Mouse (Mus musculus) MN1 (cell line): Measurements from ENCODE around the gene Usp15.
A peak's percentile ranks its signal among the peaks of the same experiment; 100 is the strongest.

ENCODE experiments used
- DNase-seq: peaks from one replicate; pipeline ENCODE4 v3.0.0-alpha.2; 2016; ENCODE audit warnings: low spot score

Usp15 gene

GRCm38 (mm10) chr10:123175771-123176170, 21.0 kb downstream of the Usp15 start:
- DNase-seq: peak; percentile 34

DNA sequence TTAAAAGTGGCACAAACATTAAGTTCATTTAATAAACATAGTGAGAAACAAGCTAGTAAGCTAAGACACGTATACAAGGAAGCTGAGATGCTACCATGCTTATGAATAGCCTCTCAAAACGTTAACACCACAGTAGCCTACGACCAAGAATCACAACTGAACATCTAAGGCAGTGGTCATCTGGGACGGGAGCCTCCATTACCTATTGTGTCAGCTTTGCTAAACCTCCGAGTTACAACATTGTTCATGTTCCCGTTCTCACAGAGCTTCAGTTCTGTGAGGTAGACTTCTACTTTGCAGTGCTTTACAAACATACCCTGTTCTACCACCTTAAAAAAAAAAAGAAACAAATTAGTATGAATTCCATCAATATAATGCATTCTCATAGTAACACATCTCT, 25.9 kb downstream of the Usp15 start:
- no peak for DNase-seq

- DNase-seq: no peak
These were observed 31.3 kb downstream of the Usp15 start for GRCm38 (mm10) chr10:123165542-123165941.

DNA sequence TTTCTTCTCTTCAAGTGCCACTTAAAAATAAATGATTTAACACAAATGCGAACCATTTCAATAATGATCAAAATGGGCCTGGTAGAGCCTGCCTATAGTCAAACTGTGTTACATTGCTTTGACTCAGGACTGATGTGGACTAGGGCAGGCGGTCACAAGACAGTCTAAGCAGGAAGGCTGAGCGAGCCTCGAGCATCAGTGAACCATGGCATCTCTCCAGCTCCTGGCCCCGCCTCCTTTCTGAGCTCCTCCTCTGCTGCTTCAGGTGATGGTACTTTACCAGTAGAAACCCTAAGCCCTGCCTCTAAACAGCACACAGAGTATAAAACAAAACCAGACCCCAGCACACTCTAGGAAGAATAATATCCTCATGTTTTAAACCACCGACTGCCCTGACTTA, 36.3 kb downstream of the Usp15 start:
- DNase-seq: peak; percentile 34

DNA sequence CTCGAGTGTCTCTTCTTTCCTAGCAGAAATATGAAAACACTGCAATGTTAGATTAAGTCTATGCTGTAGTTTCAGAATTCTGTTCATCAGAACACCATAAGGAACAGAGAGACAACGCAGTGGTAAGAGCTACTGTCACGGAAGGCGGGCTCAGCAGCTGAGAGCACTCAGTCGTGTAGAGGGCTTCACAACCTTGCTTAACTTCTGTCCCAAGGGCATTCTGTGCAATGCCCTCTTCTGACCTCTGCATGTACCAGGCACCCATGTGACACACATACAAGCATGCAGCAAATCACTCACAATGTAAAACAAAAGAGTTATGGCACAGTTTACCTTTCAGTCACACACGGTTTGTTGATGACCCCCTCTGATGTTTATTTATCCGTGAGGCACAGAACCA, 37.5 kb downstream of the Usp15 start:
- no peak for DNase-seq

DNA sequence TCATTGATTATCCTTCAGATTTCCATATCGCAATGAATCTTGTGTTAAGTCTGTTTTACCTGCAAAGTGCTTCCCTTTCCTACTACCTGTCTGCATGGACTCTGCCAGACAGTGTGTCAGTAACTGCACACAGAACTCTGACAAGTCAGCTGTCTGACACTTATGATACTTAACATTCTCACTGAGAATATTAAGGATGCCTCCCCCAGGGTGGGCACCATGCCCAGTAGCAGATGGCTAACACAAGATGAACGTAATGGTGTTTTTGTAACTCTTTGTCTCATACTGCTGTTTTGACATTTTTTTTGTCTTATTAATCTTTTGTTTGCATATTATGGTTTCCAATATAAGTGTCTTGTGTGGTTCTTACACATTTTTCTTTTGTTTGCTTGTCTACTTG, 40.4 kb downstream of the Usp15 start:
- no peak for DNase-seq

DNA sequence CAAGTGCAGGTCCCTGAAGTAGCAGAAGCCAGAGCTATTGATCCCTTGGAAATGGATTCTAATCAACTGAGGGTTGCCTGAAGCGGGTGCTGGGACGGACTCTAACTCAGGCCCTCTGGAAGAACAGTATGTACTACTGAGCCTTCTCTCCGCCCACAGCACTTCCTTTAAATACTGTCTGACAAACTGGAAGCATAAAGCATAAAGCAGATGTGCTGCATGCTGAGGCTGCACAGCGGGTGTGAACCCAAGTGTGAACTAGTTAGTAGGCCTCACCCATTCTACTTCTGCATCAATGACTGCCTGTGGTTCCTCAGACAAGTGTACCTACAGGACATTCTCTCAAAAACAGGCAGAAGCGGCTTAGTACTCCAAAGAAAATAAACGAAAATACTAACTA, 41.0 kb downstream of the Usp15 start:
- DNase-seq: no peak

DNA sequence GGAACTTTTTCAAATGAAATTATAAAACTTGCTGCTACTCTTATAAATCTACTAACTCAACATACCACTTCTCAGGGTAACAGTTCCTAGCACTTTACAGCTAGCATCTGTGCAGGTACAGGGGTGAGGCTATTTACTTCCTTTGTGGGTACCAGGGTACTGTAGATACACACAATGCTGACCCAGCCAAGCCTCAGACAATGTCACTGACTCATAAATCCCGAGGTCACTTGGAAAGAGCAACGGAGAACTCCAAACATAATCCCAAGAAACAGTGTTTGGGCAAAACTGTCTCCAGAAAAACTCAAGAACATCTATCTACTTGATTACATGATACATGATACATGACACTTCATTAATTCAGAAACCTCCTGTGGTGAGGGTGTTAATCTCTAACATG, 43.5 kb downstream of the Usp15 start:
- DNase-seq: no peak

DNA sequence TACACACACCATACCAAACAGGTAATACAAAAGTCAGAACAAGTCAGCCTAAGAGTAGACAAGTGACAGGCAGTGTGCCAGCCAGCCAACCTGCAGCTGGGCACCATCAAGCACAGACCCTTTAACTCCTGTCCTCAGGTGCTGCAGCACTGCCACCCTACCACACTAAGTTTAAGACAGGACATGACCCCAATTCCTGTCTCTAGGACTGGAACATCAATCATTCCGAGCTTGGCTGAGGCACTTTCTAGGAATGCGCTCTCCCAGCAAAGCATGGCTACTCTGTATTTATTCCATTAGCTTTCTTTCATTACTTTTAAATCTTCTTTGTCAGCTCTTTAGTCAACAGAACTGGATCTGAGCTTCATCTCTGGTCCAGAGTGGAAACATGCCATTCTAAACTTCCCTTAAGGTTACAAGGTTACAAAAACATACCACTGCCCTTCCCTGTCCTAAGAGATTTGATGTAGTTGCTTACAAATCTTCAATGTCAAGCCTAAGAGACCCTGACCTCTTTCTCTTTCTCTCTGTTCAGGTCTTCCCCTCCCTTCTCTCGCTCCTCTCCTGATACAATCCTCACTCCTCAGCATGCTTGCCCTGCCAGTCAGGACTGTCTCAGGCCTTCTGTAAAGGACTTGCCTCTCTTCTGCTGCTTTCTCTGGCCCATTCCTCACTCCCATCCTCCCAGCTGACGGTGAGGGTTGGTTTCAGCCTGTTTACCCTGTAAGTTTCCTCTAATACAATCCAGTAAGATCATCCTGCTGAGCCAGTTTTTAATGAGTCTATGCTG, 48.6 kb downstream of the Usp15 start:
- no peak for DNase-seq

GRCm38 (mm10) chr10:123147180-123147579, 49.6 kb downstream of the Usp15 start:
- DNase-seq: no peak

DNA sequence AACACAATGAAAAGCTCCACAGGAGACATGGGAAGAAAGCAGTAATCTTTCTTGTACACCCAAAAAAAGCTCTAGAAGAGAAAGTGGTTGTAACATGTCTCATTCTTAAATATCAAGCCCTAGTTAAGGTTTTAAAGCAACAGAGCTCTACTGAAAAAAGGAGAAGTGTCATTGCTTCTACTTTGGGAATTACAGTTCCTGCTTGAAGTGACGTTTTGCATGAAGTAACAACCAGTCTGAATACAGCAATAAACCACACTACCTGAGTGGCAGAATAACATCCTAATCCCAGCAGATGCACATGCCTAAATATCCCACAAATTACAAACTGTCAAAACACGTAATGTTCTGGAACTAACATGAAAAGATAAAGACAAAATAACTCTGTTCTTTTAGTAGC, 50.4 kb downstream of the Usp15 start:
- no peak for DNase-seq

GRCm38 (mm10) chr10:123144256-123144655, 52.5 kb downstream of the Usp15 start:
- DNase-seq: no peak

DNA sequence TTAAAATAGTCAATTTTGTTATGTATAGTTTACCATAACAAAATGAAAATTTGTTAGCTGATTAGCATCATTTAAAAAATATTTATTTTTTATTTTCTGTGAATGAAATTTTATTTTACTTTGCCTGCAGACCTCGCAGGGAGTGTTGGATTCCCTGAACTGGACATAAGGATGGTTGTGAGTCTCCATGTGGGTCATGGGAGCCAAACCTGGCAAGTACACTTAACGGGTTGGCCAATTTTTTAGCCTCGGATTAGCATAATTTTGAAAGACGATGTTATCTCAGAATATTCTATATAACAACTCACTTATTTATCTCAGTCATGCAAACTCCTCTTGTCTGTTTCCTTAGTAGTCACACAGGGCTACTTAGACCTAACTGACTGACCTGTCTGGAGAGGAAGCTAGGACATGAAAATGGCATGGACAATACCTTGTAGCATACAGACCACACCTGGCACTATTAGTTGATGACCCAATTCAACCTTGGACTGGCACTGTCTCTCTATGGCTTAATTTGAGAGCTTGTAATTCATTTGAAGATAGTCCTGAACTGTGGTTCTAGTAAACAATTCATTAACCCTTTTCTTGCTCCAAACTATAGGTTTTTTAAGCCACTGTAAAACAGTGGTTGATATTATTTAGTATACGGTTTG, 54.3 kb downstream of the Usp15 start:
- DNase-seq: no peak

DNA sequence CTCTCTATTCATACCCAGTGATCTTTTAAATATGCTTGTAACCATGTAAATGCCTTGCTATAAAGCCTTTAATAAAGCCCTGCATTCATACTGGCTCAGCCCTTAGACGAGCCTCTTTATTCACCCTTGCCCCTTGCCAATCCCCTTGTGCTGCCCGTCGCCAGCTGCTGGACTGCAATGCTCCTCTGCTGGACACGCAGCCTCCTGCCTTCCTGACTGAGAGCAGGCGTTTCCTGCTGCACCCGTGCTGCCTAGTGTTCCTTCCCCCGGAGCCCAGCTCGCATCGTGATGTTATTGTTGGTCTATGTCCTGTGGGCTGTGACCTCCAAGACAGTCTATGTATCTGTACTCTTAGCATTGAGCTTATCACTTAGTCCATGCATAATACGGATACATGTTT, 61.0 kb downstream of the Usp15 start:
- DNase-seq: no peak

DNA sequence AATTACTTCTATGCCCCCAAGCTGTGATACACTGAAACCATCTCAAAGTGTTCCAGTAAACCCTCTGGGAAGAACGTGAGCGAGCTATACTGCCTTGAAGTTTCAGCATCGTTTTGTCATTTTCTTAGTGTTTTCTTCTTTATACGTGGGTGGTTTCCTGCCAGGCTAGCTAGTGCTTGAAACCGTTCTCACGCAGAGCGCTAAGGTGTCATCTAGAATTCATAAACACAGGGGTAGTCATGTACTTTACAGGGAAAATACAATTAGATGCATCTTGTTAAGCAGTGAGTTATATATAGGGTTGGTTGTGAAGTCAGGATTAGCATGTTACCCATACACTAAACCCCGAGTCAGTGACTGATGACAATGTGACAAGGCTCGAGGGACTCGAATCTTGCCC, 65.3 kb downstream of the Usp15 start:
- DNase-seq: no peak

DNA sequence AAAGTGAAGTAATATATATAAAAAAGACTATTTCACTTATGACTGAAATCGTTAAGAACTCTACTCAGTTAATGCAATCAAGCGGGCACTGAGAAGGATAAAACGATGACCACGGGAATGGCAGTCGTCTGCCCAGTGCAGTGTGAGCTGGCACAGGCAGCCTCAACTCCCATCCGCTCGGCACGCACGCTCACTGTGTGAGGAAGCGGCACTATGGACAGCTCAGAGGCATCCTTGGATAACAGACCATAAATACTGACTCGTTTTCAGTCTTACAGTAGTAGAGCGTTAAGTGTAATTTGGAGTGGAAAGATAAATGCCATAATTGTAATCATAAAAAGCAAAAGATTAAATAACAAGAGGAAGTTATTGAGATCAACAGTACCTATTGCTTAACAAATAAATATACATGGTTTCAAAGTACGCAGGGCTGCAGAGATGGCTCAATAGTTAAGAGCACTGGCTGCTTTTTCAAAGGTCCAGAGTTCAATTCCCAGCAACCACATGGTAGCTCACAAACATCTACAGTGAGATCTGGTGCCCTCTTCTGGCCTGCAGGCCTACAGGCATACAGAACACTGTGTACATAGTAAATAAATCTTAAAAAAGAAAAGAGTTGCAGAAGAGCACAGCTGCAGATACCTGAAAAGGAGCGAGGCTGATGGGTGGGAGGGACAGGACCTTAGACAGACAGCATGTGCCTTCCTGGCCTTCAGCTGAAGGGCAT, 76.0 kb downstream of the Usp15 start:
- DNase-seq: no peak

- no peak for DNase-seq
These were observed 79.9 kb downstream of the Usp15 start for GRCm38 (mm10) chr10:123116861-123117260.

DNA sequence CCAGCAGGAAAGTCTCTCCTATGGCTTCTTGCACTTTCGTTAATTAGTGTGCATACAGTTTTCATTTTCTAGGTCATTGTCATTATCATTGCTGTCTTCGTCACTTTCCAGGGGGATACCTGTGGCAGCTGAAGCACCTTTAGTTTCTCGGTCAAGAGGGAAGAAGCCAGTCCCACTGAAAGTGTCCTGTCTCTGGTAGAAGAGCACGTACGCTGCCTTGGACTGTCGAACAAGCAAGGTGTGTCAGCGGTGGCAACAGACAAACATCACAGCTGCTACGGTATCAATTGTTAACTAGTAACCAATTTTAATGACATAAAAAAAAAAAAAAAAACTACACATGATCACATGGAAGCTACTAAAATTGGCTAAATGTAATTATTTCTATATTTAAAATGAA, 83.3 kb downstream of the Usp15 start:
- DNase-seq: no peak

- no peak for DNase-seq
These were observed 84.0 kb downstream of the Usp15 start for GRCm38 (mm10) chr10:123112787-123113168.

DNA sequence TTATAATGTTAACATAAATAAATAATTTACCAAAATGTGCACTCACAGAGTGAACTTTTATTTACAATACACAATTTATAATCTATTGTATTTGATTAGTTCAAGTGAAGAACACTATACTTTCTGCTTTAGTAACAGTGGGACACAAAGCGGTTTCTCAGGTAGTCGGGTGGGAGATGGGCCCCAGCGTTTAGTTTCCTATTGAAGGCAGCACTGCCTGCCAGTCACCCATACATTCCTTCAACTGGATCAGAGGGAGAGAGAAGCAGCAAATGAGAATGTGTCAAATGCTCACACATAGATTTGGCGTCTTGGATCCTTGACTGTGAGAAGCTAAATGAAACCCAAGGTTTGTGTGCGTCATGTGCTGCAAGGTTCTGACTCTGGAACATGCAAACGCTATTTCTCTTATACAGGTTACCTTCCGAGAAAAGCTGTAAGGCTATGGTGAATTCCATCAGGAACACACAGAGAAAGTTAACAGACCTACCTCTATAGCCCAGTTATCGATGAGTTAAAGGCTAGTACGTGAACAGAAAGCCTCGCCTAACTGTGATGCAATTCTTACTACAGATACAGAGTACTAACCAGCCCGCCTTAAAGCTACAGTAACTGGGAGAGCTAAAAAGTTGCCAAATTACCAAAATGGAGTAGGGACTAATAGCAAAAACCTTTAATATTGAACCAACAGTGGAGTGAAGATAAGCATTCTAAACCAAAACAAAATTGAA, 84.6 kb downstream of the Usp15 start:
- no peak for DNase-seq

DNA sequence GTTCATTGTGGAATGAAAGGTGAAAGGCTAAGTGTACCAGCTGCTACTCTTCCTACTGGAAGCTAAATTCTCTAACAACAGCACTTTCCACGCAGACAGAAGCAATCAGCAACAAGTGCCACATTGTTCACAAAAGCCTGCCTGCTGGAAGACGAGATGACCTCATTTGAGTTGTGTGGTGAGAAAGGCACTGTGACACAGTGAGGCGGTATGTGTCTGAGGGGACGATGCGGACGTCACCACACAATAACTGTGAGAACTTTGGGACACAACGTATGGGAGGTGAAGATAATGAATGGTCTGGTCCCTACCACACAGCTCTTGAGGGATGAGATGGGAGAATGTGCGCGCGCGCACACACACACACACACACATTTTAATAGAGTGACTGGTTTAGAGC, 86.2 kb downstream of the Usp15 start:
- DNase-seq: no peak

DNA sequence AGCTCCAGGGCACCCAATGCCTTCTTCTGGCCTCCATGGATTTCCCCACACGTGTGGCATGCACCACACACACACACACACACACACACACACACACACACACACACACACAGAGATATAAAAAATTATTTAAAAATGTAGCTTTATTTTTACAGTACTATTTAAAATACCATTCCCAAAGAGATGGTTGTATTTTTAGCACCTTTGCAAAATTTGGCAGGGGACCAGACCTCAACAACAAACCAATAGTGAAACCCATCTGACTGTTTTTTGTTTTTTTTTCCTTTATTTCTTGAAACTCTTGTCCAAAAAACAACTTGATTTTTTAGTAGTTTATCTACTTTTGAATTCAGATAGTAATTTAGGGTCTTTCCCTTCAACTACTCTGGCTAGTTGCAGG, 88.3 kb downstream of the Usp15 start:
- no peak for DNase-seq

- DNase-seq: no peak
These were observed 88.7 kb downstream of the Usp15 start for GRCm38 (mm10) chr10:123108121-123108520.
